Mouse (Mus musculus) ES-Bruce4 (cell line): ENCODE data around the gene 1700037H04Rik. TPM values are rescaled to one million over a fixed set of nuclear protein-coding genes. Genes with fewer than 3 reads are reported as not detected.
A peak's percentile ranks its signal among the peaks of the same experiment; 100 is the strongest.

Experiments
- H3K27ac ChIP-seq: 2 replicates; pipeline ENCODE4 v1.5.1; 2012; ENCODE audit warnings: low read length, inconsistent platforms; ENCODE audit not compliant: insufficient read depth
- H3K27me3 ChIP-seq: 2 replicates; pipeline ENCODE4 v1.6.1; 2012; ENCODE audit warnings: mild to moderate bottlenecking, low read length, inconsistent platforms; ENCODE audit not compliant: control insufficient read depth, poor library complexity, insufficient read depth, severe bottlenecking
- H3K36me3 ChIP-seq: 2 replicates; pipeline ENCODE4 v1.6.1; 2012; ENCODE audit warnings: inconsistent platforms, mild to moderate bottlenecking, low read length, moderate library complexity; ENCODE audit not compliant: control insufficient read depth, poor library complexity, insufficient read depth, severe bottlenecking
- H3K4me1 ChIP-seq: one replicate; pipeline ENCODE4 v1.8.1; 2011; ENCODE audit warnings: low read length; ENCODE audit not compliant: control insufficient read depth, insufficient read depth
- H3K4me3 ChIP-seq: 2 replicates; pipeline ENCODE4 v1.5.1; 2011; ENCODE audit warnings: low read depth, mild to moderate bottlenecking, low read length
- H3K9ac ChIP-seq: 2 replicates; pipeline ENCODE4 v1.6.1; 2012; ENCODE audit warnings: low read depth, mild to moderate bottlenecking, inconsistent platforms; ENCODE audit not compliant: poor library complexity, severe bottlenecking
- H3K9me3 ChIP-seq: replicated peaks from 2 replicates; pipeline ENCODE4 v1.6.1; 2012; ENCODE audit warnings: mild to moderate bottlenecking, low read length, inconsistent platforms; ENCODE audit not compliant: control insufficient read depth, poor library complexity, insufficient read depth, severe bottlenecking
- CTCF ChIP-seq: IDR thresholded peaks from one replicate; pipeline ENCODE4 v1.8.1; 2011; ENCODE audit warnings: low read depth, low read length
- EP300 ChIP-seq: IDR thresholded peaks from 2 replicates; pipeline ENCODE4 v1.6.1; 2011; ENCODE audit warnings: low read depth, low read length; ENCODE audit not compliant: insufficient read depth
- POLR2A ChIP-seq: IDR thresholded peaks from one replicate; pipeline ENCODE4 v1.8.1; 2011; ENCODE audit warnings: low read length; ENCODE audit not compliant: insufficient read depth
- polyA plus RNA-seq: library from polyadenylated mRNA; stranded (reverse); fragments of >200 nt; gene quantifications from 2 replicates; pipeline ENCODE4 v1.2.4, GENCODE M21; 2011; ENCODE audit warnings: low read depth; ENCODE audit not compliant: missing spikeins, insufficient read depth, insufficient read length

Gene 1700037H04Rik
- polyA plus RNA-seq = 74.5 and 79.8 TPM in 2 replicates

DNA sequence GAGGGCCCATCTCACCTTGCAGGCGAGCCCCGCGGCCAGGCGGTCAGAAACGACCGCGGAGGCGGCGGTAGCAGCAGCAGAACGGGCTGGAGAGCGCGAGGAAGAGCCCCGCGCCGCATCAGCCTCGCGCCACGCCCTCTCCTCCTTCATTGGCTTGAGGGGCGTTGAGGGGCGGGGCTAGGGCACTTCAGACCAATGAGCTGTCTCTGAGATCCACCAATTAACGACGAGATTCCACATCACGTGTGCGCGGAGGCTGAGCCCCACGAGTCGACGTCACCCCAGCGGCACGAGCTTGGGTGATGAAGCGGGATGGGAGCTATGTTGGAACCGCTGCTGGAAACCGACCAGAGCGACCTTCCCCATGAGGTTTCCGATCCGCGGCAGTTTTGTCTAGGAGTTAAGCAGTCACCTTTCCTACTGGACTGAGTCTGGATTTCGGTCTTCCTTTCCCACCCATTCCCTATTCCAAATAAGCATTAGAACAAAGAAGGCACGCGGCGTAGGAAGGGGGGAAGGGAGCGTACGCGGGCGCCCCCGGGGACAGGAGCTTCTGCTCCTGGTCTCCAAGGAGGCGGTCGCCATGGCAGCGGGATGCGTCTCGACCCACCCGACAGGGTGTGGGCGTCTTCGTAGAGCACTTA is at the start of gene 1700037H04Rik:
1700037H04Rik (minus strand) TSS at position 144 of the 644 bp plus-strand sequence.
- no peaks in the 10 kb centered on the region for H3K36me3 ChIP-seq
- peak within 1 kb of the TSS; percentile 60 for H3K9ac ChIP-seq
- no peaks in the 10 kb centered on the region for H3K27me3 ChIP-seq
- peak within 1 kb of the TSS; percentile 47; the same call in 1 of the 2 replicates for H3K27ac ChIP-seq
- TF ChIP-seq CTCF = no peak
- peak; percentile 45; the same call in 1 of the 2 replicates for TF ChIP-seq EP300
- peak; percentile 53 for TF ChIP-seq POLR2A
- H3K4me3 ChIP-seq = peak within 1 kb of the TSS; percentile 93
- H3K4me1 ChIP-seq = no peaks in the 10 kb centered on the region
- H3K9me3 ChIP-seq = no peaks in the 10 kb centered on the region

GRCm38 (mm10) chr2:131209125-131209795 is 49.4 kb upstream of the 1700037H04Rik start:
- TF ChIP-seq POLR2A (no peak), EP300 (no peak), CTCF (no peak)
- Histone ChIP-seq H3K9me3 (no peaks in the 10 kb centered on the region), H3K36me3 (no peaks in the 10 kb centered on the region), H3K4me3 (no peak overlapping the region), H3K27me3 (no peaks in the 10 kb centered on the region), H3K4me1 (peaks cover 2% of the 10 kb centered on the region), H3K27ac (0 out of 2 replicates have a peak overlapping the region, but pooled peaks have one; percentile 7), H3K9ac (0 out of 2 replicates have a peak overlapping the region, but pooled peaks have one; percentile 53)

GRCm38 (mm10) chr2:131208356-131208755 is 48.5 kb upstream of the 1700037H04Rik start:
- TF ChIP-seq POLR2A (no peak), CTCF (no peak), EP300 (no peak)
- no peak overlapping the region for H3K27ac ChIP-seq

DNA sequence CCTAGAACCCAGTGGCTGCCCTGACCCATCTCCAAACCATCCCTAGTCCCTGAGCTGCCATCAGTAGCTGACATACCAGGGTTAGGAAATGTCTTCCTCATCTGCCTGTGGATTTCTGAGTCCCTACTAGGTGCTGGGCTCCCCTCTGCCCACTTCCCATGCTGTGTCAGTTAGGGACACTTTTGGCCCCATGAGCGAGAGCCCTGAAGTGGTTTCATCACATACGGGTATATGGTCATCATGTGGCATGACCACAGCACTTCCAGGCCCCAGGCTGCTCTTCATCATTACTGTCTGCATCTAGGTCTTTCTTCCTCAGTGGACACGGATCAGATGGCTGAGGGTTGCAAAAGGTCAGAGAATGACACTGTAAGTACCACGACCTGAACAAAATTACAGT is 46.9 kb upstream of the 1700037H04Rik start, which contains the start of gene Ap5s1:
Ap5s1 (plus strand) TSS at position 301 of the 400 bp plus-strand sequence.
- no peaks in the 10 kb centered on the region for H3K27me3 ChIP-seq
- no peak within 1 kb of the TSS for H3K27ac ChIP-seq
- no peaks in the 10 kb centered on the region for H3K9me3 ChIP-seq
- peaks cover 2% of the 10 kb centered on the region for H3K4me1 ChIP-seq
- TF ChIP-seq POLR2A (no peak), EP300 (no peak)
- no peak within 1 kb of the TSS for H3K9ac ChIP-seq
- H3K36me3 ChIP-seq = no peaks in the 10 kb centered on the region
- no peak within 1 kb of the TSS for H3K4me3 ChIP-seq

More at GRCm38 (mm10) chr2:131208356-131208755, 48.5 kb upstream of the 1700037H04Rik start:
- H3K4me1 ChIP-seq = peaks cover 2% of the 10 kb centered on the region
- no peaks in the 10 kb centered on the region for H3K36me3 ChIP-seq
- H3K4me3 ChIP-seq = no peak overlapping the region
- no peaks in the 10 kb centered on the region for H3K27me3 ChIP-seq
- no peaks in the 10 kb centered on the region for H3K9me3 ChIP-seq
- H3K9ac ChIP-seq = no peak overlapping the region

DNA sequence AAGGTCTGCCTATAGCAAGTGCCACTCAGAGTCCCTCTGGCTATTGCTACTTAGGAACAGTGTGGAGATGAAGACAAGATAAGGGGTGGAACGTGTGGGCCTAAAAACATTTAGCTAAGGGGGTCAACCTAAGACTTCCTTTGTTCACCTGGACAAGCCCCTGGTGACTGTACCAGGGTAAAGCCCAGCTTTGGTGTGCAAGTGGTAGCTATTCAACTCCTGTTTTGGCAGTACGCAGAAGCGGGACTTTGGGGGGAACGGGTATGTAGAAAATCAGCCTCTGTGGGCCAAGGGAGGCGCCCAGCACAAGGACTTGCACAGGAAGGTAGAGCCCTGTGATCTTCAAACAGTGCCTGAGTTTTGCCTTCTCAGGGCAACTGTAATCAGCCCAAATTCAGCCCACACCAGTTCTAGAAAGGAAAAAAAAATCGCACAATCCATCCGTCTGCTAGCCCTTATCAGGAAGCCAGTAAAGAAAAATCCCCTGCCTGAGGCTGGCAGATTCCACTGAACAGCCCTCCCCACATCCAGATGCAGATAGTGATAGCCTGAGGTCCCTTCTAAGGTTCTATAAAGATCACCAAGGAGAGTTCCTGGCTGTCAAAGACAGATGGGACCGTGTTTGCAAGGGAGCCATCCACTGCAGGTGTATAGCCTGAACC is 45.8 kb upstream of the 1700037H04Rik start:
- H3K9me3 ChIP-seq = no peaks in the 10 kb centered on the region
- H3K36me3 ChIP-seq = no peaks in the 10 kb centered on the region
- peaks cover 2% of the 10 kb centered on the region for H3K4me1 ChIP-seq
- H3K27ac ChIP-seq = no peak overlapping the region
- no peaks in the 10 kb centered on the region for H3K27me3 ChIP-seq
- no peak overlapping the region for H3K4me3 ChIP-seq
- H3K9ac ChIP-seq = no peak overlapping the region
- TF ChIP-seq EP300 (no peak), POLR2A (no peak), CTCF (no peak)
